Mouse (Mus musculus) heart, embryonic 14.5 days (tissue): Measurements from ENCODE around the gene Tfip11. TPM values are rescaled to one million over a fixed set of nuclear protein-coding genes. Genes with fewer than 3 reads are reported as not detected.
"Not testable (repeated sequence)": the region's sequence is repeated elsewhere in the genome, so short reads cannot be mapped to it uniquely, and the experiment has no call there.

Source experiments
- ATAC-seq: fragments of 200-750 bp; cut with Nextera tagmentation; 2 replicates; pipeline ENCODE4 v1.8.0; 2017; ENCODE audit warnings: low read depth, moderate TSS enrichment; ENCODE audit not compliant: insufficient number of reproducible peaks, insufficient read depth, low FRiP score
- H3K27ac ChIP-seq, 2 experiments: fragments of 200-500 bp in 1 of 2; fragments of 300-500 bp in 1 of 2; sonication (generic) in 1 of 2; replicated peaks in 1 of 2; 2 replicates each; pipeline ENCODE4 v1.5.1; 2012 to 2014; ENCODE audit warnings: low read depth in 2 of 2, low read length in 2 of 2, control low read depth in 1 of 2, mild to moderate bottlenecking in 1 of 2, mixed read lengths in 1 of 2; ENCODE audit not compliant: control insufficient read depth in 1 of 2, insufficient read depth in 1 of 2
- H3K27me3 ChIP-seq: fragments of 300-500 bp; sonication (generic); 2 replicates; pipeline ENCODE4 v1.6.1; 2014; ENCODE audit warnings: mild to moderate bottlenecking, low read length, control low read depth; ENCODE audit not compliant: control insufficient read depth, insufficient read depth
- H3K36me3 ChIP-seq: fragments of 300-500 bp; sonication (generic); 2 replicates; pipeline ENCODE4 v1.6.1; 2014; ENCODE audit warnings: mild to moderate bottlenecking, control low read depth, low read length, mixed read lengths; ENCODE audit not compliant: control insufficient read depth, insufficient read depth
- H3K4me1 ChIP-seq, 2 experiments: fragments of 200-500 bp in 1 of 2; fragments of 300-500 bp in 1 of 2; sonication (generic) in 1 of 2; 2 replicates each; pipeline ENCODE4 v1.6.1; 2012 to 2014; ENCODE audit warnings: low read length in 2 of 2, control low read depth in 1 of 2, mixed read lengths in 1 of 2; ENCODE audit not compliant: control insufficient read depth in 2 of 2, insufficient read depth in 2 of 2
- H3K4me2 ChIP-seq: fragments of 300-500 bp; sonication (generic); 2 replicates; pipeline ENCODE4 v1.6.1; 2014; ENCODE audit warnings: mild to moderate bottlenecking, low read length
- H3K4me3 ChIP-seq, 2 experiments: fragments of 200-500 bp in 1 of 2; fragments of 300-500 bp in 1 of 2; sonication (generic) in 1 of 2; 2 replicates each; pipeline ENCODE4 v1.5.1; 2012 to 2014; ENCODE audit warnings: low read length in 2 of 2, mild to moderate bottlenecking in 2 of 2, control low read depth in 1 of 2, low read depth in 1 of 2, moderate library complexity in 1 of 2; ENCODE audit not compliant: control insufficient read depth in 1 of 2, insufficient read depth in 1 of 2
- H3K9ac ChIP-seq: fragments of 300-500 bp; sonication (generic); 2 replicates; pipeline ENCODE4 v1.6.1; 2014; ENCODE audit warnings: mild to moderate bottlenecking, low read length
- H3K9me3 ChIP-seq: fragments of 300-500 bp; sonication (generic); 2 replicates; pipeline ENCODE4 v1.6.1; 2016; ENCODE audit warnings: low read length, control low read depth; ENCODE audit not compliant: control insufficient read depth
- WGBS: fragments of 180-500 bp; shearing (Covaris S2); extraction: QIAGEN DNeasy Blood & Tissue Kit; methylation state at CpG from one replicate; pipeline ENCODE4 v1.1.7; 2014; 5-methylcytosine and 5-hydroxymethylcytosine counted together
- polyA plus RNA-seq: library from polyadenylated mRNA; unstranded; fragments of >200 nt; fragmentation: Nextera tagmentation; extraction: Ambion mirVana; gene quantifications from 2 replicates; pipeline ENCODE4 v1.2.1, GENCODE M21; 2014

The Tfip11 gene
- polyA plus RNA-seq, 1 experiment from 2014 or later, result 13.4 TPM

GRCm38 (mm10) chr5:112313222-112313885 is 12.8 kb upstream of the Tfip11 start:
- ATAC-seq, result no peak
- peaks cover 0 to 5% of the 10 kb centered on the region in 2 experiments; a peak in 1 of 4 replicates for H3K4me1 ChIP-seq
- WGBS, result 62% methylated on average over 11 of the region's 11 CpGs
- H3K9ac ChIP-seq, result no peak overlapping the region
- no peak overlapping the region for H3K4me3 ChIP-seq
- H3K27me3 ChIP-seq, result no peaks in the 10 kb centered on the region
- no peak overlapping the region for H3K27ac ChIP-seq
- no peaks in the 10 kb centered on the region for H3K9me3 ChIP-seq
- no peak overlapping the region for H3K4me2 ChIP-seq
- H3K36me3 ChIP-seq, result peaks cover 81% of the 10 kb centered on the region

GRCm38 (mm10) chr5:112316468-112316867 is 9.7 kb upstream of the Tfip11 start:
- Histone ChIP-seq H3K4me1 (peaks cover 0 to 5% of the 10 kb centered on the region in 2 experiments; a peak in 1 of 4 replicates), H3K9me3 (no peaks in the 10 kb centered on the region), H3K4me2 (no peak overlapping the region), H3K27ac (peak overlapping the region in 1 of 2 experiments; percentile 53; a peak in 2 of 4 replicates), H3K9ac (no peak overlapping the region), H3K4me3 (no peak overlapping the region), H3K27me3 (no peaks in the 10 kb centered on the region), H3K36me3 (peaks cover 51% of the 10 kb centered on the region)
- 75% methylated on average over 5 of the region's 5 CpGs for WGBS
- ATAC-seq, result no peak

DNA sequence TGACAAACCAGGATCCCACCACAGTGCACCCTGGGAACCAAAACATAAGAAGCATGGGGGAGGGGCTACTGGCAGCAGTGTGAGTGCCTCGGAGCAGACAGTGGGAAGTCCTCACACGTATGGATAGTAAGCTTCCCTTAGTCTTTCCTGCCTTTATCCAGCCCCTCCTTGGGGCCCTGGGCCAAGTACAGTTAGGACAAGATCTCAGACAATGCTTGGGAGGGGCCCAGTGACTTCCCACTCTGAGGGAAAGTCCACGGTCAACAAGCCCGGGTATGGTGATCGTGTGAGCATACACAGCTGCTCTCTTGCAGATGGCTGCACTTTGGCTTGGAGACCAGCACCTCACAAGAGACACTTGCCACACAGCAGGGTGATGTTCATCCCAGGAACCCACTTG is 8.8 kb upstream of the Tfip11 start:
- no peaks in the 10 kb centered on the region for H3K9me3 ChIP-seq
- H3K27ac ChIP-seq, result peak overlapping the region; percentile 53 to 54; a peak in 3 of 4 replicates
- H3K9ac ChIP-seq, result no peak overlapping the region
- H3K4me2 ChIP-seq, result no peak overlapping the region
- H3K36me3 ChIP-seq, result peaks cover 44% of the 10 kb centered on the region
- peaks cover 0 to 5% of the 10 kb centered on the region in 2 experiments; a peak in 1 of 4 replicates for H3K4me1 ChIP-seq
- no peak overlapping the region for H3K4me3 ChIP-seq
- ATAC-seq, result peak; percentile 64; the same call in 1 of the 2 replicates
- H3K27me3 ChIP-seq, result no peaks in the 10 kb centered on the region
- 42% methylated on average over 5 of the region's 5 CpGs for WGBS

DNA sequence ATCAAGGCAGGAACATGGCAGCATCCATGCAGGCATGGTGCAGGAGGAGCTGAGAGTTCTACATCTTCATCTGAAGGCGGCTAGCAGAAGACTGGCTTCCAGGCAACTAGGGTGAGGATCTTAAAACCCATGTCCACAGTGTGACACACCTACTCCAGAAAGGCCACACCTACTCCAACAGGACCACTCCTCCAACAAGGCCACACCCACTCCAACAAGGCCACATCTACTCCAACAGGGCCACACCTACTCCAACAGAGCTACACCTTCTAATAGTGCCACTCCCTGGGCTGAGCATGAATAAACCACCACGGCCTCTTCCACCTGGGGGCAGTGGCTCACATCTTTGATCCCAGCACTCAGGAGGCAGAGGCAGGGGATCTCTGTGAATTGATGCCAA is 6.8 kb upstream of the Tfip11 start:
- H3K4me1 ChIP-seq, H3K4me2 ChIP-seq, ATAC-seq, H3K27me3 ChIP-seq, H3K9ac ChIP-seq, H3K4me3 ChIP-seq, H3K9me3 ChIP-seq, H3K27ac ChIP-seq: not testable (repeated sequence)
- H3K36me3 ChIP-seq, result peaks cover 24% of the 10 kb centered on the region
- 64% methylated on average over 2 of the region's 2 CpGs for WGBS

DNA sequence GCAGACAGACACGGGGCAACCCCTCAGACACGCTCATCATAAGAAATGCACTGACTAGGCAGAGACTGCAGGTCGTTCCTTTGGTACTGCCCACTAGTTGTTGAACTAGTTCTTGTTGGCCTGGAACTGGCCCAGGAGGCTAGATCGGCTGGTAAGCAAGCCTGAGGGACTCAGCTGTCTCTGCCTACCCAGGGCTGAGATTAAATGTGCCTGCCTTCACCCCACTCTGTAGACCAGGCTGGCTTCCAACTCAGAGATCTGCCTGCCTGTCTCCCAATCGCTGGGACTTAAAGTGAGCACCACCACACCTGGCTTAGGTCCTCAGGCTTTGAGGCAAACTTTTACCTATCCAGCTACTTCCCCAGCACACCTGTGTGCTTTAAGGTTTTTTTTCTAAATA is 5.8 kb upstream of the Tfip11 start:
- WGBS, result 77% methylated on average over 5 of the region's 5 CpGs
- Histone ChIP-seq H3K36me3 (peaks cover 14% of the 10 kb centered on the region), H3K27ac (no peak overlapping the region), H3K27me3 (no peaks in the 10 kb centered on the region), H3K9me3 (no peaks in the 10 kb centered on the region), H3K4me2 (no peak overlapping the region), H3K4me1 (peaks cover 3 to 7% of the 10 kb centered on the region in 2 experiments; a peak in 3 of 4 replicates), H3K4me3 (no peak overlapping the region), H3K9ac (no peak overlapping the region)
- ATAC-seq, result no peak

- no peaks in the 10 kb centered on the region for H3K27me3 ChIP-seq
- no peak overlapping the region for H3K4me3 ChIP-seq
- no peak overlapping the region for H3K9ac ChIP-seq
- 57% methylated on average over 6 of the region's 6 CpGs for WGBS
- H3K9me3 ChIP-seq, result no peaks in the 10 kb centered on the region
- no peak overlapping the region for H3K4me2 ChIP-seq
- no peak overlapping the region for H3K27ac ChIP-seq
- peaks cover 10% of the 10 kb centered on the region; the same call in 1 of the 2 replicates for H3K36me3 ChIP-seq
- ATAC-seq, result no peak
- peaks cover 6 to 11% of the 10 kb centered on the region in 2 experiments; a peak in 3 of 4 replicates for H3K4me1 ChIP-seq
Measured at GRCm38 (mm10) chr5:112320936-112321335, 5.2 kb upstream of the Tfip11 start.

- Histone ChIP-seq H3K27me3 (no peaks in the 10 kb centered on the region), H3K36me3 (peaks cover 5% of the 10 kb centered on the region; the same call in 1 of the 2 replicates), H3K4me1 (peaks cover 6 to 11% of the 10 kb centered on the region in 2 experiments; a peak in 3 of 4 replicates), H3K9ac (no peak overlapping the region), H3K4me3 (no peak overlapping the region), H3K9me3 (no peaks in the 10 kb centered on the region), H3K27ac (no peak overlapping the region), H3K4me2 (no peak overlapping the region)
- ATAC-seq, result no peak
- WGBS, result 66% methylated on average over 4 of the region's 4 CpGs
Measured at GRCm38 (mm10) chr5:112321376-112321775, 4.8 kb upstream of the Tfip11 start.
